Mouse (Mus musculus) ovary, postnatal 36 days (tissue): ENCODE results near the gene Rho.

Experiments
- DNase-seq: peaks from one replicate; pipeline ENCODE4 v3.0.0; 2022; ENCODE audit warnings: low spot score, mixed read lengths

Rho gene

GRCm38 (mm10) chr6:115931639-115932038 is at the start of gene Rho:
Gene Rho (plus strand): TSS chr6:115931748.
- no peak for DNase-seq

- no peak for DNase-seq
These were observed 47.5 kb upstream of the Rho start for GRCm38 (mm10) chr6:115884018-115884417.

- DNase-seq = no peak
These were observed 44.7 kb upstream of the Rho start for GRCm38 (mm10) chr6:115886894-115887293.

GRCm38 (mm10) chr6:115888296-115888695 is 43.3 kb upstream of the Rho start:
- DNase-seq = no peak

- no peak for DNase-seq
These were observed 40.9 kb upstream of the Rho start for GRCm38 (mm10) chr6:115890601-115891000.

GRCm38 (mm10) chr6:115891061-115891460 is 40.5 kb upstream of the Rho start:
- no peak for DNase-seq

- DNase-seq = peak; percentile 64
These were observed 40.0 kb upstream of the Rho start for GRCm38 (mm10) chr6:115891497-115892061.

- DNase-seq = no peak
These were observed 39.2 kb upstream of the Rho start for GRCm38 (mm10) chr6:115892363-115892762.

GRCm38 (mm10) chr6:115896346-115896745 is 35.2 kb upstream of the Rho start:
- DNase-seq = no peak

- DNase-seq = no peak
These were observed 34.4 kb upstream of the Rho start for GRCm38 (mm10) chr6:115897117-115897516.

- no peak for DNase-seq
These were observed 33.5 kb upstream of the Rho start for GRCm38 (mm10) chr6:115897926-115898520.

GRCm38 (mm10) chr6:115901062-115901461 is 30.5 kb upstream of the Rho start:
- DNase-seq = peak; percentile 65

- no peak for DNase-seq
These were observed 30.0 kb upstream of the Rho start for GRCm38 (mm10) chr6:115901489-115901931.

- no peak for DNase-seq
These were observed 29.0 kb upstream of the Rho start for GRCm38 (mm10) chr6:115902545-115902944.

GRCm38 (mm10) chr6:115905568-115905967 is 26.0 kb upstream of the Rho start:
- DNase-seq = no peak

GRCm38 (mm10) chr6:115906455-115906854 is 25.1 kb upstream of the Rho start:
- DNase-seq = no peak

- no peak for DNase-seq
These were observed 24.7 kb upstream of the Rho start for GRCm38 (mm10) chr6:115906871-115907270.

GRCm38 (mm10) chr6:115908421-115908982 is 23.0 kb upstream of the Rho start:
- no peak for DNase-seq

- no peak for DNase-seq
These were observed 22.5 kb upstream of the Rho start for GRCm38 (mm10) chr6:115909052-115909451.

- no peak for DNase-seq
These were observed 21.6 kb upstream of the Rho start for GRCm38 (mm10) chr6:115909940-115910339.

GRCm38 (mm10) chr6:115911763-115912162 is 19.8 kb upstream of the Rho start:
- no peak for DNase-seq

- DNase-seq = no peak
These were observed 18.1 kb upstream of the Rho start for GRCm38 (mm10) chr6:115913482-115913881.

GRCm38 (mm10) chr6:115914511-115915202 is 16.9 kb upstream of the Rho start:
- DNase-seq = no peak
